Mouse (Mus musculus): ENCODE measurements at regions not wholly inside any gene's neighbourhood (a gene's known extent, or its start where the extent isn't known, plus 50 kb on each side); places are given as distances from the start of the nearest gene placed in this dataset.

- H3K4me2 ChIP-seq (replicated peaks; ENCODE audit: low read depth, low read length), result no peak overlapping the region
These were observed 312.7 kb upstream of the Xrcc4 start for GRCm38 (mm10) chr13:90402061-90402460.

GRCm38 (mm10) chr13:90401496-90401895, 312.1 kb upstream of the Xrcc4 start:
- H3K4me1 ChIP-seq (ENCODE audit: insufficient read depth, low read length), result no peaks in the 10 kb centered on the region
- 39% methylated on average over 1 of the region's 1 CpGs for WGBS
- H3K9me3 ChIP-seq (ENCODE audit: low read length), result no peaks in the 10 kb centered on the region
- no peaks in the 10 kb centered on the region for H3K36me3 ChIP-seq (ENCODE audit: insufficient read depth, low read length)
- H3K4me3 ChIP-seq (ENCODE audit: low read length), result no peak overlapping the region
- no peak for ATAC-seq (ENCODE audit: low FRiP score, low TSS enrichment)
- H3K4me2 ChIP-seq (replicated peaks; ENCODE audit: low read depth, low read length), result no peak overlapping the region
- no peaks in the 10 kb centered on the region for H3K27me3 ChIP-seq (ENCODE audit: insufficient read depth, low read length)
- no peak overlapping the region for H3K9ac ChIP-seq (replicated peaks; ENCODE audit: low read length)
- H3K27ac ChIP-seq (ENCODE audit: low read length), result no peak overlapping the region

More at GRCm38 (mm10) chr13:90402061-90402460, 312.7 kb upstream of the Xrcc4 start:
- Histone ChIP-seq H3K4me1 (ENCODE audit: insufficient read depth, low read length) (no peaks in the 10 kb centered on the region), H3K36me3 (ENCODE audit: insufficient read depth, low read length) (no peaks in the 10 kb centered on the region), H3K9me3 (ENCODE audit: low read length) (no peaks in the 10 kb centered on the region), H3K27ac (ENCODE audit: low read length) (no peak overlapping the region), H3K4me3 (ENCODE audit: low read length) (no peak overlapping the region), H3K9ac (replicated peaks; ENCODE audit: low read length) (no peak overlapping the region), H3K27me3 (ENCODE audit: insufficient read depth, low read length) (no peaks in the 10 kb centered on the region)
- no peak for ATAC-seq (ENCODE audit: low FRiP score, low TSS enrichment)
- 55% methylated on average over 1 of the region's 1 CpGs for WGBS

GRCm38 (mm10) chr13:90395274-90396023, 306.0 kb upstream of the Xrcc4 start:
- H3K4me3 ChIP-seq (ENCODE audit: low read length), result no peak overlapping the region
- no peaks in the 10 kb centered on the region; the same call in 1 of the 2 replicates for H3K4me1 ChIP-seq (ENCODE audit: insufficient read depth, low read length)
- H3K4me2 ChIP-seq (replicated peaks; ENCODE audit: low read depth, low read length), result no peak overlapping the region
- no peak overlapping the region for H3K27ac ChIP-seq (ENCODE audit: low read length)
- no peak overlapping the region for H3K9ac ChIP-seq (replicated peaks; ENCODE audit: low read length)
- H3K36me3 ChIP-seq (ENCODE audit: insufficient read depth, low read length), result no peaks in the 10 kb centered on the region
- WGBS, result 79% methylated on average over 8 of the region's 8 CpGs
- no peaks in the 10 kb centered on the region for H3K9me3 ChIP-seq (ENCODE audit: low read length)
- no peaks in the 10 kb centered on the region for H3K27me3 ChIP-seq (ENCODE audit: insufficient read depth, low read length)
- no peak for ATAC-seq (ENCODE audit: low FRiP score, low TSS enrichment)

DNA sequence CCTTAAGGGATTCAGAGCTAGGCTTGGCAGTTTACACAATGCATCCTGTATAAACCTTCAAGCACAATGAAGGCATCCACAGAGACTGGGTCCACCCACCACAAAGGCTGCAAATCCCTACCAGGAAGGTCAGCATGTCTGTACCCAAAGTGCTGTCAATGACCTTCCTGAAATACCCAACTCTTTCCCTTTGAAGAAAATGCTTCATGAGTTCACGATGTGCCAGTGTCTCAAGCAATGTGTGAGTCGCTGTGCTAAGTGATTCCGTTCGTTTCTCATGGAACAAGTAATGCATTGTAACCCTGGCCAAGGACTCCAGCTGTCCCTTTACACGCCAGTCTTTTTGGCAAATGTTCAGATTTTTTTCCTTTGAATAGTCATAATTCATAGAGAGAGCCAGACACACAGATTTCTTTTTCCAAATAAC, 305.4 kb upstream of the Xrcc4 start:
- WGBS, result 57% methylated on average over 5 of the region's 5 CpGs
- Histone ChIP-seq H3K27me3 (ENCODE audit: insufficient read depth, low read length) (no peaks in the 10 kb centered on the region), H3K36me3 (ENCODE audit: insufficient read depth, low read length) (no peaks in the 10 kb centered on the region), H3K27ac (ENCODE audit: low read length) (no peak overlapping the region), H3K9me3 (ENCODE audit: low read length) (no peaks in the 10 kb centered on the region), H3K4me2 (replicated peaks; ENCODE audit: low read depth, low read length) (no peak overlapping the region), H3K9ac (replicated peaks; ENCODE audit: low read length) (no peak overlapping the region), H3K4me1 (ENCODE audit: insufficient read depth, low read length) (no peaks in the 10 kb centered on the region; the same call in 1 of the 2 replicates), H3K4me3 (ENCODE audit: low read length) (no peak overlapping the region)
- ATAC-seq (ENCODE audit: low FRiP score, low TSS enrichment), result no peak

GRCm38 (mm10) chr13:90392415-90392814, 303.0 kb upstream of the Xrcc4 start:
- no peak overlapping the region for H3K4me2 ChIP-seq (replicated peaks; ENCODE audit: low read depth, low read length)
- ATAC-seq (ENCODE audit: low FRiP score, low TSS enrichment), result no peak
- H3K27ac ChIP-seq (ENCODE audit: low read length), result no peak overlapping the region
- H3K4me3 ChIP-seq (ENCODE audit: low read length), result no peak overlapping the region
- no peaks in the 10 kb centered on the region for H3K36me3 ChIP-seq (ENCODE audit: insufficient read depth, low read length)
- no peaks in the 10 kb centered on the region; the same call in 1 of the 2 replicates for H3K4me1 ChIP-seq (ENCODE audit: insufficient read depth, low read length)
- H3K9me3 ChIP-seq (ENCODE audit: low read length), result no peaks in the 10 kb centered on the region
- no peaks in the 10 kb centered on the region for H3K27me3 ChIP-seq (ENCODE audit: insufficient read depth, low read length)
- no peak overlapping the region for H3K9ac ChIP-seq (replicated peaks; ENCODE audit: low read length)

DNA sequence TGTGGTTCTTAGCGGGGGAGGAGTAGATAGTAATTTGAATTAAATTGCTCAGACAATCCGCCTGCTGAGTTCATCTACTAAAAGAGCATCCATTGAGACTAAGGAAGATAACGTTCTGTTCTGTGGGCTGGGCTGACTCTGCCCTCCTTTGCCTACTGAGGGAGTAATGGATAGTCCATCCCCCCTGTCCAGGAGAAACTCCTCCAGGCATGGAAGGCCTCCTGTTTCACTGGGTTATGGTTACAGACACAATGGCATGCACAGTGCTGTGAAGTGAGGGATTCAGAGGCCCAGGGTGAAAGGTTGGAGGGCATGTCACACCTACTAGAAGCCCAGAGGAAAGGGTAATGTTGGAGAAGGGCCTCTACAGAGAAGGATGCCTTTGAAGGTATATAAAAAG, 287.2 kb upstream of the Xrcc4 start:
- no peak overlapping the region for H3K4me2 ChIP-seq (replicated peaks; ENCODE audit: low read depth, low read length)
- H3K9ac ChIP-seq (replicated peaks; ENCODE audit: low read length), result no peak overlapping the region
- no peaks in the 10 kb centered on the region for H3K9me3 ChIP-seq (ENCODE audit: low read length)
- WGBS, result 35% methylated on average over 3 of the region's 3 CpGs
- H3K4me1 ChIP-seq (ENCODE audit: insufficient read depth, low read length), result no peaks in the 10 kb centered on the region
- no peak overlapping the region for H3K27ac ChIP-seq (ENCODE audit: low read length)
- peak; percentile 98 for ATAC-seq (ENCODE audit: low FRiP score, low TSS enrichment)
- H3K36me3 ChIP-seq (ENCODE audit: insufficient read depth, low read length), result no peaks in the 10 kb centered on the region
- no peak overlapping the region for H3K4me3 ChIP-seq (ENCODE audit: low read length)
- H3K27me3 ChIP-seq (ENCODE audit: insufficient read depth, low read length), result no peaks in the 10 kb centered on the region

DNA sequence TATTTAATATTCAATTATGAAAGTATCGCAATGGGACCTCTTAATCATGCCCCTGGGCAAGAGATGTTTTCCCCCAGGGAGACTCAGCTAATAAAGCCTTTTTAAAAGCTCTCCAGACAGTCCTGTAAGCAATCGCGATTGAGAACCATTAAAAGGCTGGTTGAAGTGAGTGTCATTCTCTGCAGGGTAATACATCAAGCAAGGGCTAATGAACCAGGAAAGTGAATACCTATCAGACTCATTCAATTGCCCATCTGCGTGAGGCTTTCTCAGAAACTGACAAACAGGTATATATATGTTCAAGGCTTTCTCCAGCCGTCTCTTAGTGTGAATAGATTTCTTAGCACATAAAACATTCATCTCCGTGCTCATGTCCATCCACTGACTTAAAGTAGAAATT, 286.8 kb upstream of the Xrcc4 start:
- WGBS, result 39% methylated on average over 6 of the region's 6 CpGs
- H3K4me2 ChIP-seq (replicated peaks; ENCODE audit: low read depth, low read length), result no peak overlapping the region
- ATAC-seq (ENCODE audit: low FRiP score, low TSS enrichment), result 0 out of 2 replicates have a peak, but pooled peaks have one; percentile 8
- no peaks in the 10 kb centered on the region for H3K9me3 ChIP-seq (ENCODE audit: low read length)
- no peak overlapping the region for H3K9ac ChIP-seq (replicated peaks; ENCODE audit: low read length)
- no peak overlapping the region for H3K4me3 ChIP-seq (ENCODE audit: low read length)
- no peaks in the 10 kb centered on the region for H3K36me3 ChIP-seq (ENCODE audit: insufficient read depth, low read length)
- H3K27ac ChIP-seq (ENCODE audit: low read length), result no peak overlapping the region
- no peaks in the 10 kb centered on the region for H3K4me1 ChIP-seq (ENCODE audit: insufficient read depth, low read length)
- H3K27me3 ChIP-seq (ENCODE audit: insufficient read depth, low read length), result no peaks in the 10 kb centered on the region

DNA sequence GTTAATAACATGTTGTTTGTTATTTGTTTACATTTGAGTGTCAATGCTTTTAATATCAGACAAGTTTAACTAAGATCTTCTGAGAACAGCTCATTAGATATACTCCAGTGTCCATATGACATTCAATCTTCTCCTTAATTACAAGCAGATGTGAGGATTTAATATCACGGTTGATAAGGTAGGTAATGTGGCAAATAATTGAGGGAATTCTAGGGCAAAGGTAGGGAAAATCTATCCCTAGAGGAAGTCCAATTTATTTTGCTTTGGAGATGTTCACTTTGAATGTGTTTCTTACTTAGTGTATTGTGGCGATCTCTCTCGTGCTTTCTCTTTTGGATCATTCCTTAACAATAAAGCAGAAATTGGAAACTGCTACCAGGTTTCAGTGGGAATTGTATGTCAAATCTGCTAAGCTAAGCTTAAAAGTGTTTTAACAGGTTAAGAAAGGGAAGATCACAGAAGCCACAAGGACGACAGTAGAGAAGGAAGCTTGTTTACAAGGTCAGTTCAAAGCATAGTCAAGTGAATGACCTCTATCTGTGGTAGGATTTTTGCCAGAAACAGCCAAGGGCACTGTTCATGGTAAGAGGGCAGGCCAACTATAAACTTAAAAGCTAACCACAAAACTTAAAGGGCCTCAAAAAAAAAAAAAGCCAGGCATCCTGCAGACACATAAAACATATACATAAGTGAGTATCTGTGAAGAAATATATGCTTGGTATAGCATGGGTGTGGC, 282.2 kb upstream of the Xrcc4 start:
- no peaks in the 10 kb centered on the region for H3K4me1 ChIP-seq (ENCODE audit: insufficient read depth, low read length)
- no peaks in the 10 kb centered on the region for H3K27me3 ChIP-seq (ENCODE audit: insufficient read depth, low read length)
- H3K9me3 ChIP-seq (ENCODE audit: low read length), result 0 out of 2 replicates have a peak, but pooled peaks cover 4% of the 10 kb centered on the region
- H3K36me3 ChIP-seq (ENCODE audit: insufficient read depth, low read length), result 0 out of 2 replicates have a peak, but pooled peaks cover 4% of the 10 kb centered on the region
- no peak overlapping the region for H3K9ac ChIP-seq (replicated peaks; ENCODE audit: low read length)
- ATAC-seq (ENCODE audit: low FRiP score, low TSS enrichment), result peak; percentile 75; the same call in 1 of the 2 replicates
- WGBS, result 40% methylated on average over 4 of the region's 4 CpGs
- H3K4me2 ChIP-seq (replicated peaks; ENCODE audit: low read depth, low read length), result no peak overlapping the region
- peak overlapping the region; percentile 6; the same call in 1 of the 2 replicates for H3K27ac ChIP-seq (ENCODE audit: low read length)
- no peak overlapping the region for H3K4me3 ChIP-seq (ENCODE audit: low read length)

- Histone ChIP-seq H3K4me1 (ENCODE audit: insufficient read depth, low read length) (no peaks in the 10 kb centered on the region), H3K27ac (ENCODE audit: low read length) (no peak overlapping the region), H3K9ac (replicated peaks; ENCODE audit: low read length) (no peak overlapping the region), H3K36me3 (ENCODE audit: insufficient read depth, low read length) (0 out of 2 replicates have a peak, but pooled peaks cover 4% of the 10 kb centered on the region), H3K27me3 (ENCODE audit: insufficient read depth, low read length) (no peaks in the 10 kb centered on the region), H3K9me3 (ENCODE audit: low read length) (0 out of 2 replicates have a peak, but pooled peaks cover 4% of the 10 kb centered on the region), H3K4me2 (replicated peaks; ENCODE audit: low read depth, low read length) (no peak overlapping the region), H3K4me3 (ENCODE audit: low read length) (no peak overlapping the region)
- 57% methylated on average over 3 of the region's 3 CpGs for WGBS
- peak; percentile 82 for ATAC-seq (ENCODE audit: low FRiP score, low TSS enrichment)
These were observed 281.5 kb upstream of the Xrcc4 start for GRCm38 (mm10) chr13:90370746-90371414.
